Mouse (Mus musculus) midbrain, postnatal 0 days (tissue): ENCODE results near the gene Gm20388. TPM values are rescaled to one million over a fixed set of nuclear protein-coding genes. Genes with fewer than 3 reads are reported as not detected.

Experiments used
- ATAC-seq: fragments of 200-750 bp; cut with Nextera tagmentation; 2 replicates; pipeline ENCODE4 v1.8.0; 2017; ENCODE audit warnings: moderate number of reproducible peaks, mild to moderate bottlenecking, moderate TSS enrichment, moderate library complexity; ENCODE audit not compliant: low FRiP score
- DNase-seq: peaks from one replicate; pipeline ENCODE4 v3.0.0-alpha.2; 2015; ENCODE audit warnings: low spot score
- H3K27ac ChIP-seq: fragments of 300-500 bp; sonication (generic); 2 replicates; pipeline ENCODE4 v1.5.1; 2014; ENCODE audit warnings: low read depth, mild to moderate bottlenecking, low read length, mixed read lengths
- H3K27me3 ChIP-seq: fragments of 300-500 bp; sonication (generic); 2 replicates; pipeline ENCODE4 v1.6.1; 2014; ENCODE audit warnings: low read length, control low read depth, mixed read lengths; ENCODE audit not compliant: insufficient read depth
- H3K36me3 ChIP-seq: fragments of 300-500 bp; sonication (generic); 2 replicates; pipeline ENCODE4 v1.6.1; 2014; ENCODE audit warnings: low read length, control low read depth, mixed read lengths; ENCODE audit not compliant: insufficient read depth
- H3K4me1 ChIP-seq: fragments of 300-500 bp; sonication (generic); 2 replicates; pipeline ENCODE4 v1.6.1; 2014; ENCODE audit warnings: mild to moderate bottlenecking, control low read depth, antibody characterized with exemption, low read length, mixed read lengths; ENCODE audit not compliant: insufficient read depth
- H3K4me2 ChIP-seq: fragments of 300-500 bp; sonication (generic); 2 replicates; pipeline ENCODE4 v1.6.1; 2014; ENCODE audit warnings: low read depth, mild to moderate bottlenecking, low read length, mixed read lengths; ENCODE audit not compliant: poor library complexity, severe bottlenecking
- H3K4me3 ChIP-seq: fragments of 300-500 bp; sonication (generic); 2 replicates; pipeline ENCODE4 v1.5.1; 2014; ENCODE audit warnings: low read depth, mild to moderate bottlenecking, low read length, moderate library complexity
- H3K9ac ChIP-seq: fragments of 300-500 bp; sonication (generic); replicated peaks from 2 replicates; pipeline ENCODE4 v1.6.1; 2014; ENCODE audit warnings: mild to moderate bottlenecking, low read length, moderate library complexity, mixed read lengths; ENCODE audit not compliant: poor library complexity, severe bottlenecking
- H3K9me3 ChIP-seq: fragments of 300-500 bp; sonication (generic); 2 replicates; pipeline ENCODE4 v1.6.1; 2016; ENCODE audit warnings: low read length, control low read depth
- CTCF ChIP-seq: IDR thresholded peaks from 2 replicates; pipeline ENCODE4 v1.5.1; 2016; ENCODE audit warnings: antibody characterized with exemption, mild to moderate bottlenecking
- WGBS: fragments of 180-500 bp; shearing (Covaris S2); extraction: QIAGEN DNeasy Blood & Tissue Kit; methylation state at CpG from one replicate; pipeline ENCODE4 v1.1.7; 2014; 5-methylcytosine and 5-hydroxymethylcytosine counted together
- polyA plus RNA-seq: library from polyadenylated mRNA; unstranded; fragments of >200 nt; fragmentation: Nextera tagmentation; extraction: Ambion mirVana; gene quantifications from 2 replicates; pipeline ENCODE4 v1.2.1, GENCODE M21; 2015
- total RNA-seq: library from RNA; depleted of rRNA; stranded (reverse); fragments of >200 nt; gene quantifications from 2 replicates; pipeline ENCODE4 v1.2.3, GENCODE M21; 2014

The Gm20388 gene
- total and polyA plus RNA-seq, 2 experiments from 2014 or later, result 74.2 TPM; not detected in 1

GRCm38 (mm10) chr8:120190107-120190809, 279.6 kb downstream of the Gm20388 start:
- 83% methylated on average over 17 of the region's 17 CpGs for WGBS

GRCm38 (mm10) chr8:120190810-120191413, 280.3 kb downstream of the Gm20388 start:
- Histone ChIP-seq H3K4me1 (peaks cover 4% of the 10 kb centered on the region; the same call in 1 of the 2 replicates), H3K36me3 (no peaks in the 10 kb centered on the region), H3K4me3 (no peak overlapping the region), H3K27me3 (no peaks in the 10 kb centered on the region), H3K9me3 (no peaks in the 10 kb centered on the region), H3K27ac (peak overlapping the region; percentile 74), H3K4me2 (peak overlapping the region; percentile 41), H3K9ac (0 out of 2 replicates have a peak overlapping the region, but pooled peaks have one; percentile 36)
- WGBS, result 25% methylated on average over 20 of the region's 20 CpGs
- peak; percentile 28 for TF ChIP-seq CTCF
- peak; percentile 90 for ATAC-seq
- peak; percentile 86 for DNase-seq

More at GRCm38 (mm10) chr8:120190107-120190809, 279.6 kb downstream of the Gm20388 start:
- H3K36me3 ChIP-seq, result no peaks in the 10 kb centered on the region
- H3K27me3 ChIP-seq, result no peaks in the 10 kb centered on the region
- H3K4me2 ChIP-seq, result no peak overlapping the region
- TF ChIP-seq CTCF, result no peak
- no peaks in the 10 kb centered on the region for H3K9me3 ChIP-seq
- ATAC-seq (no peak; the same call in 1 of the 2 replicates), DNase-seq (no peak)
- no peak overlapping the region for H3K4me3 ChIP-seq
- H3K27ac ChIP-seq, result peak overlapping the region; percentile 63
- peaks cover 9% of the 10 kb centered on the region for H3K4me1 ChIP-seq
- H3K9ac ChIP-seq, result no peak overlapping the region

- Histone ChIP-seq H3K9me3 (no peaks in the 10 kb centered on the region), H3K4me1 (peaks cover 4% of the 10 kb centered on the region; the same call in 1 of the 2 replicates), H3K9ac (no peak overlapping the region), H3K27me3 (no peaks in the 10 kb centered on the region), H3K4me2 (no peak overlapping the region; the same call in 1 of the 2 replicates), H3K27ac (no peak overlapping the region), H3K4me3 (no peak overlapping the region), H3K36me3 (no peaks in the 10 kb centered on the region)
- DNase-seq, result no peak
- TF ChIP-seq CTCF, result no peak
- no peak for ATAC-seq
- WGBS, result 55% methylated on average over 5 of the region's 5 CpGs
These were observed 281.0 kb downstream of the Gm20388 start for GRCm38 (mm10) chr8:120191633-120192032.

- ATAC-seq, result no peak
- H3K27me3 ChIP-seq, result no peaks in the 10 kb centered on the region
- H3K4me3 ChIP-seq, result no peak overlapping the region
- H3K9ac ChIP-seq, result no peak overlapping the region
- no peak for DNase-seq
- peaks cover 4% of the 10 kb centered on the region; the same call in 1 of the 2 replicates for H3K4me1 ChIP-seq
- H3K9me3 ChIP-seq, result no peaks in the 10 kb centered on the region
- no peak for TF ChIP-seq CTCF
- no peak overlapping the region for H3K4me2 ChIP-seq
- WGBS, result 98% methylated on average over 5 of the region's 5 CpGs
- H3K36me3 ChIP-seq, result no peaks in the 10 kb centered on the region
- H3K27ac ChIP-seq, result no peak overlapping the region
These were observed 281.5 kb downstream of the Gm20388 start for GRCm38 (mm10) chr8:120192118-120192517.

- H3K9ac ChIP-seq, result no peak overlapping the region
- no peaks in the 10 kb centered on the region for H3K9me3 ChIP-seq
- H3K36me3 ChIP-seq, result no peaks in the 10 kb centered on the region
- ATAC-seq, result no peak
- H3K4me2 ChIP-seq, result no peak overlapping the region
- DNase-seq, result no peak
- H3K27me3 ChIP-seq, result no peaks in the 10 kb centered on the region
- H3K4me3 ChIP-seq, result no peak overlapping the region
- 87% methylated on average over 6 of the region's 6 CpGs for WGBS
- H3K4me1 ChIP-seq, result no peaks in the 10 kb centered on the region
- TF ChIP-seq CTCF, result no peak
- H3K27ac ChIP-seq, result no peak overlapping the region
These were observed 290.7 kb downstream of the Gm20388 start for GRCm38 (mm10) chr8:120201351-120201750.

- TF ChIP-seq CTCF, result no peak
- H3K4me1 ChIP-seq, result no peaks in the 10 kb centered on the region
- 52% methylated on average over 3 of the region's 3 CpGs for WGBS
These were observed 291.9 kb downstream of the Gm20388 start for GRCm38 (mm10) chr8:120202546-120202945.

More at GRCm38 (mm10) chr8:120202546-120202945, 291.9 kb downstream of the Gm20388 start:
- ATAC-seq (no peak), DNase-seq (no peak)
- no peak overlapping the region for H3K4me2 ChIP-seq
- H3K9ac ChIP-seq, result no peak overlapping the region
- no peak overlapping the region for H3K27ac ChIP-seq
- no peaks in the 10 kb centered on the region for H3K9me3 ChIP-seq
- H3K36me3 ChIP-seq, result no peaks in the 10 kb centered on the region
- no peak overlapping the region for H3K4me3 ChIP-seq
- no peaks in the 10 kb centered on the region for H3K27me3 ChIP-seq
